Mouse (Mus musculus) left cerebral cortex, postnatal 36 days (tissue): ENCODE results near the gene Zfp59. TPM values are rescaled to one million over a fixed set of nuclear protein-coding genes. Genes with fewer than 3 reads are reported as not detected.
"Not testable (repeated sequence)": the region's sequence is repeated elsewhere in the genome, so short reads cannot be mapped to it uniquely, and the experiment has no call there.

Source experiments
- DNase-seq, 2 experiments: peaks; one replicate each; pipeline ENCODE4 v3.0.0; 2021 to 2022; ENCODE audit warnings: low spot score in 2 of 2, mixed read lengths in 1 of 2
- intact Hi-C: fragments of 180-260 bp; cut with DNase I; formaldehyde crosslinking; loops from one replicate; pipeline ENCODE4 v1.15.1; 2025
- total RNA-seq, 2 experiments: library from RNA; stranded (reverse); gene quantifications; 2 replicates each; pipeline ENCODE4 v1.2.3; 2021

Gene Zfp59
- total RNA-seq, 2 experiments from 2014 or later = 5.2 TPM

- intact Hi-C loops = no loop called here
Observed at GRCm38 (mm10) chr7:27860396-27861235, 22.2 kb downstream of the Zfp59 start.

GRCm38 (mm10) chr7:27862578-27862977 is 24.2 kb downstream of the Zfp59 start:
- intact Hi-C loops = not testable (repeated sequence)

More at GRCm38 (mm10) chr7:27860396-27861235, 22.2 kb downstream of the Zfp59 start:
- peak; percentile 29 to 41 for DNase-seq

GRCm38 (mm10) chr7:27881721-27882120 is 43.3 kb downstream of the Zfp59 start:
- DNase-seq = no peak
- intact Hi-C loops = no loop called here

More at GRCm38 (mm10) chr7:27862578-27862977, 24.2 kb downstream of the Zfp59 start:
- DNase-seq = not testable (repeated sequence)

GRCm38 (mm10) chr7:27900601-27901000 is 62.2 kb downstream of the Zfp59 start:
- intact Hi-C loops = no loop called here
- DNase-seq = no peak

- intact Hi-C loops = no loop called here
- DNase-seq = no peak
Observed at GRCm38 (mm10) chr7:27905061-27905848, 66.8 kb downstream of the Zfp59 start.

Other genes with a start within 250 kb of the Zfp59 start
- gene Akt2, start 247.1 kb upstream of the Zfp59 start, total RNA-seq = 100 to 1,000 TPM; 113 to 124 TPM
- gene Ttc9b, start 184.7 kb upstream of the Zfp59 start, total RNA-seq = 100 to 1,000 TPM; 113 to 155 TPM
- 100 to 1,000 TPM; 213 to 246 TPM for gene Map3k10, start 164.0 kb upstream of the Zfp59 start, total RNA-seq
- 10 to 100 TPM in 1 of 2 experiments, 1 to 10 TPM in 1; 8.1 to 10.7 TPM for gene Zfp607b, start 149.3 kb upstream of the Zfp59 start, total RNA-seq
- gene Zfp60, start 107.2 kb upstream of the Zfp59 start, total RNA-seq = 10 to 100 TPM; 33.6 to 36.7 TPM
- 10 to 100 TPM in 1 of 2 experiments, 1 to 10 TPM in 1; 8.8 to 10.4 TPM for gene Zfp626, start 31.4 kb upstream of the Zfp59 start, total RNA-seq
- 1 to 10 TPM; 1.7 to 2.2 TPM for gene Zfp607a, start 18.9 kb downstream of the Zfp59 start, total RNA-seq
- 10 to 100 TPM; 11.3 to 16.3 TPM for gene Zfp974, start 90.9 kb downstream of the Zfp59 start, total RNA-seq
- 10 to 100 TPM; 17.8 to 22.9 TPM for gene Zfp780b, start 140.6 kb downstream of the Zfp59 start, total RNA-seq
- gene Zfp850, start 175.5 kb downstream of the Zfp59 start, total RNA-seq = 1 to 10 TPM; 5.9 to 6.3 TPM
- gene Psmc4, start 211.5 kb downstream of the Zfp59 start, total RNA-seq = 100 to 1,000 TPM; 120 to 132 TPM
- gene Fcgbp, start 232.6 kb downstream of the Zfp59 start, total RNA-seq = under 1 TPM; 0.20 to 0.32 TPM